Mouse (Mus musculus): ENCODE results near the gene Pygo2. TPM values are rescaled to one million over a fixed set of nuclear protein-coding genes. Genes with fewer than 3 reads are reported as not detected.

Pygo2 gene
- polyA plus RNA-seq, 1 experiment, result 26.2 TPM

DNA sequence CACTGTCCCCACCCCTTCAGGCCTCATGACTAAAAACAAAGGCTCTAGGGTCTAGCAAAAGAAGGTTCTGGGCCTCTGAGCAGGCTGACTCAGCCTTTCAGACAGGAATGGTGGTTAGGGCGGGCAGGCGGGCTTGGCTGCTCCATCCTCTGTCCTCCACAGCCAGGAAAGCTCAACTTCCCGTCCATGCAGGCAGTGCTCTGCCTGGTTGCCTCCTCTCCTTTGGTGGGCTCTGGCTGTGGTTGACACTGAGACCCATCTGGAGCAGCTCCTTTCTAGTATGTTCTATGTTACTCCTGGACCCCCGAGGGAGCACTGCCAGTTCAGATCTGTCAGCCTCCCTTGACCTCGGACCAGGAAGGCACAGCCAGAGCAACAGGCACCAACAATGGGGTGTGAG is 27.3 kb upstream of the Pygo2 start, which contains the start of gene Lenep:
Lenep (minus strand) TSS at position 101 of the 400 bp plus-strand sequence.
- Histone ChIP-seq H3K27me3 (replicated peaks; ENCODE audit: control insufficient read depth, insufficient read depth, low read length) (no peaks in the 10 kb centered on the region), H3K27ac (ENCODE audit: insufficient read depth, low read depth, low read length) (no peak within 1 kb of the TSS), H3K4me1 (ENCODE audit: control insufficient read depth, insufficient read depth, low read length) (no peaks in the 10 kb centered on the region), H3K36me3 (ENCODE audit: control insufficient read depth, insufficient read depth, low read length) (no peaks in the 10 kb centered on the region), H3K4me3 (ENCODE audit: insufficient read depth, low read depth, low read length) (no peak within 1 kb of the TSS)
- TF ChIP-seq CTCF (conservative IDR thresholded peaks at IDR 0.05; ENCODE audit: insufficient read depth, insufficient read length, low read depth, low read length) (no peak), POLR2A (IDR thresholded peaks at IDR 0.05; ENCODE audit: low read depth, low read length) (no peak)
- DNase-seq, result no peak
- 76% methylated on average over 5 of the region's 5 CpGs for WGBS

DNA sequence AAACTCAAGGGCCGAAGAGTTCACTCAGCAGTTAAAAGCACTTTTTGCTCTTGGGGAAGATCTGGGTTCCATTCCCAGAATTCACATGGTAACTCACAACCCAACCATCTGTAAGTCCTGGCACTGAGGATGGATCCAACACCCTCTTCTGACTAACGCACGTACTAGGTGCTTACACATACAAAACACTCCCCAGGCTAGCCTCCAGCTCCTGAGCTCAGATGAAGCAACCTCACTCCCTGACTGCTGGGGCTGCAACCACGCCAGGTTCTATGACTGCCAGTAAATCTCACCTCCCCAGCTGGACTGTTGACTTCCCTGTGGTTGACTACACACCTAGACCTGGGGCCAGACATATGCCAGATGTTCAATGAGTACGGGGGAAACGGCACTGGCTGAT is 23.1 kb upstream of the Pygo2 start:
- Histone ChIP-seq H3K4me1 (ENCODE audit: control insufficient read depth, insufficient read depth, low read length) (peaks cover 6% of the 10 kb centered on the region; the same call in 1 of the 2 replicates), H3K27me3 (replicated peaks; ENCODE audit: control insufficient read depth, insufficient read depth, low read length) (no peaks in the 10 kb centered on the region), H3K36me3 (ENCODE audit: control insufficient read depth, insufficient read depth, low read length) (peaks cover 2% of the 10 kb centered on the region; the same call in 1 of the 2 replicates), H3K4me3 (ENCODE audit: insufficient read depth, low read depth, low read length) (no peak overlapping the region), H3K27ac (ENCODE audit: insufficient read depth, low read depth, low read length) (no peak overlapping the region)
- DNase-seq, result no peak
- no peak for TF ChIP-seq POLR2A (IDR thresholded peaks at IDR 0.05; ENCODE audit: low read depth, low read length)
- WGBS, result 89% methylated on average over 6 of the region's 6 CpGs

DNA sequence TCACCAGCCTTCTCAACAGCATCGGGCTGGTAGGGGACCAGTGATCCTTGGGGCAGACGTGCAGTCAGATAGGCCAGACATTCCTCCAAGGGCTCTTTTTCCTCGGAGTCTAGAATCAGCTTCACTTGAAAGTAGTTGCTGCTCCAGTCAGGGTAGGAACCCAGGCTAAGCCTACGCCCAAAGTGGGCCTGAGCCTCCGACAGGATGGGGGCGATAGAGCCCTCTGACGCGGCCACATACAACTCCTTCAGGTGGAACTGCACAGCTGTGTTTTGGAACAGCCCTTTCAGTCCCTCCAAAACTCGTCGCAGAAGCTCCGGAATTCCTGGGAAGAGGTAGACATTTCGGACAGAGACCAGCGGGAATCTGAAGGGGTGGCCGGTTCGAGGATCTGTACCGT is 21.6 kb upstream of the Pygo2 start:
- no peak overlapping the region for H3K4me3 ChIP-seq (ENCODE audit: insufficient read depth, low read depth, low read length)
- no peaks in the 10 kb centered on the region for H3K27me3 ChIP-seq (replicated peaks; ENCODE audit: control insufficient read depth, insufficient read depth, low read length)
- H3K4me1 ChIP-seq (ENCODE audit: control insufficient read depth, insufficient read depth, low read length), result peaks cover 6% of the 10 kb centered on the region; the same call in 1 of the 2 replicates
- H3K27ac ChIP-seq (ENCODE audit: insufficient read depth, low read depth, low read length), result no peak overlapping the region
- peaks cover 2% of the 10 kb centered on the region; the same call in 1 of the 2 replicates for H3K36me3 ChIP-seq (ENCODE audit: control insufficient read depth, insufficient read depth, low read length)
- no peak for DNase-seq
- no peak for TF ChIP-seq CTCF (conservative IDR thresholded peaks at IDR 0.05; ENCODE audit: insufficient read depth, insufficient read length, low read depth, low read length)
- TF ChIP-seq POLR2A (IDR thresholded peaks at IDR 0.05; ENCODE audit: low read depth, low read length), result no peak
- WGBS, result 76% methylated on average over 16 of the region's 16 CpGs

DNA sequence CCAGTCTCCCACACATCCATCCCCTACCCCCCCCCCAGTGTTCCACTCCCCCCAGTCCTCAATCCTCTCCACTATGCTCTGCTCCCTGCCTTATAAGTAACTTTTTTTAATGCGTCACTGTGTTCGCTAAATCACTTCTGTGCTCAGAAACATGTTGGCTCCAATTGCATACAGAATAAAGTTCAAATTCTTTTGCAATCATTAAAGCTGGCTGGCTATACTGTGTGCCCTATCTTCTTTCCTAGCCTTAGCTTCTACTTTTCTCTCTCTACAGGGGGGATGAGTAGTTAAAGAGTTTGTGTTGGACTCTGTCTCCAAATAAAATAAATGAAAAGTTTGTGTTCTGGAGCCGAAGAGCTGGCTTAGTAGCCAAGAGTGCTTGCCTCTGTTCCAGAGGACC is 20.3 kb upstream of the Pygo2 start:
- Histone ChIP-seq H3K27me3 (replicated peaks; ENCODE audit: control insufficient read depth, insufficient read depth, low read length) (no peaks in the 10 kb centered on the region), H3K36me3 (ENCODE audit: control insufficient read depth, insufficient read depth, low read length) (peaks cover 2% of the 10 kb centered on the region; the same call in 1 of the 2 replicates), H3K27ac (ENCODE audit: insufficient read depth, low read depth, low read length) (no peak overlapping the region), H3K4me3 (ENCODE audit: insufficient read depth, low read depth, low read length) (no peak overlapping the region), H3K4me1 (ENCODE audit: control insufficient read depth, insufficient read depth, low read length) (peaks cover 6% of the 10 kb centered on the region; the same call in 1 of the 2 replicates)
- no peak for DNase-seq
- WGBS, result 65% methylated on average over 3 of the region's 3 CpGs
- TF ChIP-seq POLR2A (IDR thresholded peaks at IDR 0.05; ENCODE audit: low read depth, low read length), result no peak
- TF ChIP-seq CTCF (conservative IDR thresholded peaks at IDR 0.05; ENCODE audit: insufficient read depth, insufficient read length, low read depth, low read length), result no peak

GRCm38 (mm10) chr3:89410864-89411263 is 19.1 kb upstream of the Pygo2 start:
- WGBS, result 62% methylated on average over 10 of the region's 10 CpGs
- TF ChIP-seq CTCF (conservative IDR thresholded peaks at IDR 0.05; ENCODE audit: insufficient read depth, insufficient read length, low read depth, low read length) (no peak), POLR2A (IDR thresholded peaks at IDR 0.05; ENCODE audit: low read depth, low read length) (no peak)

GRCm38 (mm10) chr3:89411490-89412393 is 18.3 kb upstream of the Pygo2 start, which contains the start of gene Flad1:
Gene Flad1, minus strand, starts transcription at chr3:89411870.
- Histone ChIP-seq H3K4me1 (ENCODE audit: control insufficient read depth, insufficient read depth, low read length) (peaks cover 6% of the 10 kb centered on the region; the same call in 1 of the 2 replicates), H3K27me3 (replicated peaks; ENCODE audit: control insufficient read depth, insufficient read depth, low read length) (no peaks in the 10 kb centered on the region), H3K4me3 (ENCODE audit: insufficient read depth, low read depth, low read length) (peak within 1 kb of the TSS; percentile 65), H3K27ac (ENCODE audit: insufficient read depth, low read depth, low read length) (peak within 1 kb of the TSS; percentile 72), H3K36me3 (ENCODE audit: control insufficient read depth, insufficient read depth, low read length) (peaks cover 2% of the 10 kb centered on the region; the same call in 1 of the 2 replicates)
- WGBS, result 4% methylated on average over 28 of the region's 28 CpGs
- DNase-seq, result peak; percentile 100
- TF ChIP-seq POLR2A (IDR thresholded peaks at IDR 0.05; ENCODE audit: low read depth, low read length), result no peak
- no peak for TF ChIP-seq CTCF (conservative IDR thresholded peaks at IDR 0.05; ENCODE audit: insufficient read depth, insufficient read length, low read depth, low read length)

More at GRCm38 (mm10) chr3:89410864-89411263, 19.1 kb upstream of the Pygo2 start:
- Histone ChIP-seq H3K27me3 (replicated peaks; ENCODE audit: control insufficient read depth, insufficient read depth, low read length) (no peaks in the 10 kb centered on the region), H3K4me3 (ENCODE audit: insufficient read depth, low read depth, low read length) (peak overlapping the region; percentile 65), H3K36me3 (ENCODE audit: control insufficient read depth, insufficient read depth, low read length) (peaks cover 2% of the 10 kb centered on the region; the same call in 1 of the 2 replicates), H3K27ac (ENCODE audit: insufficient read depth, low read depth, low read length) (peak overlapping the region; percentile 72; the same call in 1 of the 2 replicates), H3K4me1 (ENCODE audit: control insufficient read depth, insufficient read depth, low read length) (peaks cover 6% of the 10 kb centered on the region; the same call in 1 of the 2 replicates)
- DNase-seq, result no peak

DNA sequence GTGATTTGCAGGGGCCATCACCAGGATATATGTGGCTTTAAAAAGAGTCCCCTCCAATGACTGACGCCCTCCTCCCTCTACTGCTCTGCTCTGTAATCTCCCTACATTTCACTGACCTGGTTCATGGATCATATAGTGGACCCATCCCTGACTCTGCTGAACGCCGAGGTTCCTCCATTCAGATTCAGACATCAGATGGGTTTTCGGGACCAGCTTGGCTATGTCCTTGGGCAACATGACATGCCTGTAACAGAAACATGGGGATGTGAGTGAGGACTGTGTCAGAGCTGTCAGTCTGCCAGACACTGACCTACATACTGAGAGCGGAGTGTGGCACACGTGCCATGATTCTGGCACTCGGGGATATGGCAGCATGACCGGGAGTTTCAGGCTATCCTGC is 13.9 kb upstream of the Pygo2 start:
- no peak overlapping the region for H3K27ac ChIP-seq (ENCODE audit: insufficient read depth, low read depth, low read length)
- peaks cover 4% of the 10 kb centered on the region; the same call in 1 of the 2 replicates for H3K4me1 ChIP-seq (ENCODE audit: control insufficient read depth, insufficient read depth, low read length)
- TF ChIP-seq POLR2A (IDR thresholded peaks at IDR 0.05; ENCODE audit: low read depth, low read length), result no peak
- TF ChIP-seq CTCF (conservative IDR thresholded peaks at IDR 0.05; ENCODE audit: insufficient read depth, insufficient read length, low read depth, low read length), result no peak
- WGBS, result 93% methylated on average over 8 of the region's 8 CpGs
- no peaks in the 10 kb centered on the region for H3K36me3 ChIP-seq (ENCODE audit: control insufficient read depth, insufficient read depth, low read length)
- no peak for DNase-seq
- no peaks in the 10 kb centered on the region for H3K27me3 ChIP-seq (replicated peaks; ENCODE audit: control insufficient read depth, insufficient read depth, low read length)
- H3K4me3 ChIP-seq (ENCODE audit: insufficient read depth, low read depth, low read length), result no peak overlapping the region
